In the genomic region with DNA sequence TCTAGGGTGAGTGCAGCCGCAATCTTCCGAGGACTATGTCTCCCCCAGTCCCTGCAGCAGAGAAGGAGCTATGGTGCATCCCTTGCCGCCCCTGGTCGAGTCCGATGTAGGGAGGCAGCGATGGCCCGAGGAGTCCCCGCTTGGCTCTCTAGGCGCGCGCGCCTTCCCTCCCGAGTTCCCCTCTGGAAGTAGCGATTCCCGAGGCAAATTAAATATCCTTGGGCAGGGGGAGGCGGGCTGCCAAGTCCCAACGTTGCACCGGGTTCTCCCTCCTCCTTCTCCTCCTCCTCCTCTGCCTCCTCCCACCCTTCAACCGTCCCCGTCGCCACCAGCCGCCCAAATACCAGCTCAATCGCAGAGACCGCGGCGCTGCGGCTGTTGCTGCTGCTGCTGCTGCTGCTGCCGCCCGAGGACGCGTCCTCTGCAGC, we compare ENCODE assay signal across 8 mouse cellular contexts. TPM values are rescaled to one million over a fixed set of nuclear protein-coding genes. Genes with fewer than 3 reads are reported as not detected.
DNase-seq lines count a peak whose midpoint lies in the region; ATAC-seq and TF ChIP-seq lines count a peak whose summit lies in the region.

No protein-coding gene starts in this region.

- 1% methylated on average over 31 of the region's 31 CpGs for WGBS in thymus, adult 2 months
- WGBS in embryonic facial prominence, embryonic 12.5 days = 1% methylated on average over 30 of the region's 31 CpGs
- WGBS in heart, embryonic 10.5 days = under 1% methylated on average over 31 of the region's 31 CpGs
- 0% methylated on average over 31 of the region's 31 CpGs for WGBS in kidney, embryonic 14.5 days
- WGBS in limb, embryonic 15.5 days = under 1% methylated on average over 29 of the region's 31 CpGs
- 0% methylated on average over 31 of the region's 31 CpGs for WGBS in neural tube, embryonic 12.5 days

- peak overlapping the region; percentile 75 for H3K4me2 ChIP-seq in embryonic facial prominence, embryonic 12.5 days (replicated peaks)
- H3K4me2 ChIP-seq in kidney, embryonic 14.5 days (replicated peaks; ENCODE audit: low read depth, low read length) = peak overlapping the region; percentile 48
- peak overlapping the region; percentile 73 for H3K4me2 ChIP-seq in limb, embryonic 15.5 days
- H3K4me2 ChIP-seq in neural tube, embryonic 12.5 days (replicated peaks) = peak overlapping the region; percentile 90

- H3K27ac ChIP-seq in thymus, adult 2 months (ENCODE audit: control insufficient read depth, insufficient read depth, low read length) = no peak overlapping the region
- peak overlapping the region; percentile 98 for H3K27ac ChIP-seq in embryonic facial prominence, embryonic 12.5 days
- H3K27ac ChIP-seq in heart, embryonic 10.5 days = peak overlapping the region; percentile 97
- peak overlapping the region; percentile 81 for H3K27ac ChIP-seq in kidney, embryonic 14.5 days (ENCODE audit: low read depth, low read length)
- peak overlapping the region; percentile 98 for H3K27ac ChIP-seq in limb, embryonic 15.5 days
- H3K27ac ChIP-seq in neural tube, embryonic 12.5 days = peak overlapping the region; percentile 92

- ATAC-seq in embryonic facial prominence, embryonic 12.5 days (ENCODE audit: insufficient number of reproducible peaks, insufficient read depth, low FRiP score, low TSS enrichment) = peak; percentile 54
- peak; percentile 66 for ATAC-seq in kidney, embryonic 14.5 days (ENCODE audit: low FRiP score, low TSS enrichment)
- peak; percentile 60 for ATAC-seq in limb, embryonic 15.5 days (ENCODE audit: insufficient number of reproducible peaks, low FRiP score, low TSS enrichment, low read depth)
- peak; percentile 56 for ATAC-seq in neural tube, embryonic 12.5 days (ENCODE audit: low FRiP score, low read depth)

- H3K4me3 ChIP-seq in thymus, adult 2 months (ENCODE audit: control insufficient read depth, insufficient read depth, low read length) = peak overlapping the region; percentile 45
- peak overlapping the region; percentile 74 for H3K4me3 ChIP-seq in embryonic facial prominence, embryonic 12.5 days
- peak overlapping the region; percentile 87 for H3K4me3 ChIP-seq in heart, embryonic 10.5 days
- peak overlapping the region; percentile 46 for H3K4me3 ChIP-seq in kidney, embryonic 14.5 days (ENCODE audit: low read length)
- H3K4me3 ChIP-seq in limb, embryonic 15.5 days = peak overlapping the region; percentile 75
- peak overlapping the region; percentile 79 for H3K4me3 ChIP-seq in neural tube, embryonic 12.5 days

- H3K27me3 ChIP-seq in thymus, adult 2 months (ENCODE audit: control insufficient read depth, insufficient read depth, low read length) = peaks cover 24% of the 10 kb centered on the region
- H3K27me3 ChIP-seq in embryonic facial prominence, embryonic 12.5 days = 0 out of 2 replicates have a peak, but pooled peaks cover under 1% of the 10 kb centered on the region
- peaks cover 15% of the 10 kb centered on the region; the same call in 1 of the 2 replicates for H3K27me3 ChIP-seq in heart, embryonic 10.5 days (ENCODE audit: insufficient read depth, poor library complexity, severe bottlenecking)
- H3K27me3 ChIP-seq in kidney, embryonic 14.5 days (ENCODE audit: control insufficient read depth, insufficient read depth, low read length) = no peaks in the 10 kb centered on the region
- no peaks in the 10 kb centered on the region; the same call in 1 of the 2 replicates for H3K27me3 ChIP-seq in limb, embryonic 15.5 days
- no peaks in the 10 kb centered on the region for H3K27me3 ChIP-seq in neural tube, embryonic 12.5 days (replicated peaks)

- H3K9ac ChIP-seq in embryonic facial prominence, embryonic 12.5 days = peak overlapping the region; percentile 81
- peak overlapping the region; percentile 68 for H3K9ac ChIP-seq in kidney, embryonic 14.5 days (ENCODE audit: low read depth, low read length)
- peak overlapping the region; percentile 77 for H3K9ac ChIP-seq in limb, embryonic 15.5 days
- H3K9ac ChIP-seq in neural tube, embryonic 12.5 days = peak overlapping the region; percentile 89

- H3K9me3 ChIP-seq in embryonic facial prominence, embryonic 12.5 days = no peaks in the 10 kb centered on the region
- H3K9me3 ChIP-seq in heart, embryonic 10.5 days = no peaks in the 10 kb centered on the region
- no peaks in the 10 kb centered on the region for H3K9me3 ChIP-seq in kidney, embryonic 14.5 days (ENCODE audit: control insufficient read depth, low read length)
- H3K9me3 ChIP-seq in limb, embryonic 15.5 days = no peaks in the 10 kb centered on the region
- H3K9me3 ChIP-seq in neural tube, embryonic 12.5 days = no peaks in the 10 kb centered on the region

- H3K4me1 ChIP-seq in thymus, adult 2 months (replicated peaks; ENCODE audit: control insufficient read depth, insufficient read depth, low read length) = peaks cover 16% of the 10 kb centered on the region
- H3K4me1 ChIP-seq in embryonic facial prominence, embryonic 12.5 days = peaks cover 43% of the 10 kb centered on the region
- H3K4me1 ChIP-seq in heart, embryonic 10.5 days = peaks cover 51% of the 10 kb centered on the region
- H3K4me1 ChIP-seq in kidney, embryonic 14.5 days (ENCODE audit: control insufficient read depth, insufficient read depth, low read length) = peaks cover 27% of the 10 kb centered on the region
- peaks cover 44% of the 10 kb centered on the region for H3K4me1 ChIP-seq in limb, embryonic 15.5 days
- H3K4me1 ChIP-seq in neural tube, embryonic 12.5 days = peaks cover 48% of the 10 kb centered on the region

- no peak for TF ChIP-seq CTCF in thymus, adult 2 months (IDR thresholded peaks at IDR 0.05; ENCODE audit: borderline replicate concordance, control insufficient read depth, extremely low read depth, insufficient read depth, low read length, poor library complexity)

- TF ChIP-seq POLR2A in thymus, adult 2 months (IDR thresholded peaks at IDR 0.05; ENCODE audit: control insufficient read depth, extremely low read depth, insufficient read depth, low read length, poor library complexity) = peak; percentile 12; the same call in 1 of the 2 replicates

- no peaks in the 10 kb centered on the region for H3K36me3 ChIP-seq in thymus, adult 2 months (ENCODE audit: control insufficient read depth, insufficient read depth, low read length)
- H3K36me3 ChIP-seq in embryonic facial prominence, embryonic 12.5 days = peaks cover 26% of the 10 kb centered on the region
- peaks cover 31% of the 10 kb centered on the region for H3K36me3 ChIP-seq in heart, embryonic 10.5 days
- peaks cover 10% of the 10 kb centered on the region; the same call in 1 of the 2 replicates for H3K36me3 ChIP-seq in kidney, embryonic 14.5 days (ENCODE audit: control insufficient read depth, insufficient read depth, low read length)
- peaks cover 24% of the 10 kb centered on the region for H3K36me3 ChIP-seq in limb, embryonic 15.5 days
- peaks cover 13% of the 10 kb centered on the region for H3K36me3 ChIP-seq in neural tube, embryonic 12.5 days

- peak; percentile 18 for DNase-seq in thymus, adult 2 months
- no peak for DNase-seq in thymus, postnatal 14 days
- DNase-seq in heart, embryonic 10.5 days (ENCODE audit: low spot score) = peak; percentile 91
- DNase-seq in urinary bladder, adult 2 months (ENCODE audit: low spot score) = peak; percentile 73

RNA-seq across cellular contexts. Expression of a gene that starts 0.5 kb away (rescaled TPM):
- 1.8 and 2.2 TPM in 2 replicates for polyA plus RNA-seq in thymus, adult 2 months (2012; rRNA removed)
- polyA plus RNA-seq in embryonic facial prominence, embryonic 12.5 days (2016; fragmentation: Nextera tagmentation; extraction: Ambion mirVana) = 14.0 and 14.7 TPM in 2 replicates
- 10.0 and 12.5 TPM in 2 replicates for polyA plus RNA-seq in heart, embryonic 10.5 days (2016; fragmentation: Nextera tagmentation; extraction: Ambion mirVana)
- polyA plus RNA-seq in kidney, embryonic 14.5 days (2014; fragmentation: Nextera tagmentation; extraction: Ambion mirVana) = 1.9 and 3.8 TPM in 2 replicates
- polyA plus RNA-seq in limb, embryonic 15.5 days (2015; fragmentation: Nextera tagmentation; extraction: Ambion mirVana) = 13.4 and 13.5 TPM in 2 replicates
- 11.8 and 12.6 TPM in 2 replicates for polyA plus RNA-seq in neural tube, embryonic 12.5 days (2016; fragmentation: Nextera tagmentation; extraction: Ambion mirVana)
- 6.6 and 7.7 TPM in 2 replicates for polyA plus RNA-seq in urinary bladder, adult 2 months (2012; rRNA removed)

RNA-seq across cellular contexts. Expression of a gene that starts 25.5 kb away (rescaled TPM):
- 9.8 and 10.7 TPM in 2 replicates for polyA plus RNA-seq in thymus, adult 2 months (2012; rRNA removed)
- 7.3 and 7.6 TPM in 2 replicates for polyA plus RNA-seq in embryonic facial prominence, embryonic 12.5 days (2016; fragmentation: Nextera tagmentation; extraction: Ambion mirVana)
- 11.0 and 12.4 TPM in 2 replicates for polyA plus RNA-seq in heart, embryonic 10.5 days (2016; fragmentation: Nextera tagmentation; extraction: Ambion mirVana)
- 6.7 and 7.0 TPM in 2 replicates for polyA plus RNA-seq in kidney, embryonic 14.5 days (2014; fragmentation: Nextera tagmentation; extraction: Ambion mirVana)
- 11.0 and 11.2 TPM in 2 replicates for polyA plus RNA-seq in limb, embryonic 15.5 days (2015; fragmentation: Nextera tagmentation; extraction: Ambion mirVana)
- 8.7 and 9.5 TPM in 2 replicates for polyA plus RNA-seq in neural tube, embryonic 12.5 days (2016; fragmentation: Nextera tagmentation; extraction: Ambion mirVana)
- 28.6 and 30.3 TPM in 2 replicates for polyA plus RNA-seq in urinary bladder, adult 2 months (2012; rRNA removed)

RNA-seq across cellular contexts. Expression of a gene that starts 57.8 kb away (rescaled TPM):
- polyA plus RNA-seq in thymus, adult 2 months (2012; rRNA removed) = not detected in 2 replicates
- polyA plus RNA-seq in embryonic facial prominence, embryonic 12.5 days (2016; fragmentation: Nextera tagmentation; extraction: Ambion mirVana) = 29.5 and 34.3 TPM in 2 replicates
- polyA plus RNA-seq in heart, embryonic 10.5 days (2016; fragmentation: Nextera tagmentation; extraction: Ambion mirVana) = 28.0 and 32.2 TPM in 2 replicates
- 7.7 and 12.5 TPM in 2 replicates for polyA plus RNA-seq in kidney, embryonic 14.5 days (2014; fragmentation: Nextera tagmentation; extraction: Ambion mirVana)
- 39.8 and 43.6 TPM in 2 replicates for polyA plus RNA-seq in limb, embryonic 15.5 days (2015; fragmentation: Nextera tagmentation; extraction: Ambion mirVana)
- 30.7 and 31.0 TPM in 2 replicates for polyA plus RNA-seq in neural tube, embryonic 12.5 days (2016; fragmentation: Nextera tagmentation; extraction: Ambion mirVana)
- polyA plus RNA-seq in urinary bladder, adult 2 months (2012; rRNA removed) = 0.04 TPM in 1 of 2 replicates, not detected in the other
